Mouse (Mus musculus) liver, embryonic 15.5 days (tissue): ENCODE results near the gene Chrna3. TPM values are rescaled to one million over a fixed set of nuclear protein-coding genes. Genes with fewer than 3 reads are reported as not detected.

Experiments used
- ATAC-seq: fragments of 200-750 bp; cut with Nextera tagmentation; 2 replicates; pipeline ENCODE4 v1.8.0; 2017; ENCODE audit warnings: moderate number of reproducible peaks, mild to moderate bottlenecking, moderate library complexity; ENCODE audit not compliant: insufficient read depth
- H3K27ac ChIP-seq: fragments of 300-500 bp; sonication (generic); replicated peaks from 2 replicates; pipeline ENCODE4 v1.5.1; 2015; ENCODE audit warnings: mild to moderate bottlenecking, inconsistent platforms
- H3K27me3 ChIP-seq: fragments of 300-500 bp; sonication (generic); 2 replicates; pipeline ENCODE4 v1.6.1; 2015; ENCODE audit warnings: mild to moderate bottlenecking, inconsistent platforms
- H3K36me3 ChIP-seq: fragments of 300-500 bp; sonication (generic); replicated peaks from 2 replicates; pipeline ENCODE4 v1.6.1; 2015; ENCODE audit warnings: moderate library complexity, mild to moderate bottlenecking, inconsistent platforms
- H3K4me1 ChIP-seq: fragments of 300-500 bp; sonication (generic); replicated peaks from 2 replicates; pipeline ENCODE4 v1.6.1; 2015; ENCODE audit warnings: inconsistent platforms
- H3K4me2 ChIP-seq: fragments of 300-500 bp; sonication (generic); 2 replicates; pipeline ENCODE4 v1.6.1; 2015; ENCODE audit warnings: moderate library complexity, mild to moderate bottlenecking, inconsistent platforms
- H3K4me3 ChIP-seq: fragments of 300-500 bp; sonication (generic); replicated peaks from 2 replicates; pipeline ENCODE4 v1.5.1; 2015; ENCODE audit warnings: mild to moderate bottlenecking, inconsistent platforms
- H3K9ac ChIP-seq: fragments of 300-500 bp; sonication (generic); 2 replicates; pipeline ENCODE4 v1.6.1; 2015; ENCODE audit warnings: moderate library complexity, mild to moderate bottlenecking, inconsistent platforms
- H3K9me3 ChIP-seq: fragments of 300-500 bp; sonication (generic); replicated peaks from 2 replicates; pipeline ENCODE4 v1.6.1; 2016; ENCODE audit warnings: inconsistent platforms
- whole genome bisulfite sequencing: fragments of 180-500 bp; shearing (Covaris S2); methylation state at CpG from one replicate; pipeline ENCODE4 v1.1.7; 2015; ENCODE audit warnings: mixed read lengths; ENCODE audit not compliant: insufficient replicate concordance; 5-methylcytosine and 5-hydroxymethylcytosine counted together
- polyA plus RNA-seq: library from polyadenylated mRNA; unstranded; fragments of >200 nt; fragmentation: Nextera tagmentation; extraction: Ambion mirVana; gene quantifications from 2 replicates; pipeline ENCODE4 v1.2.1, GENCODE M21; 2015

Gene Chrna3
- polyA plus RNA-seq, 1 experiment from 2014 or later, result not detected

- H3K4me2 ChIP-seq, result no peak overlapping the region
- H3K4me1 ChIP-seq, result no peaks in the 10 kb centered on the region
- 55% methylated on average over 5 of the region's 5 CpGs for WGBS
- no peaks in the 10 kb centered on the region for H3K9me3 ChIP-seq
- no peak for ATAC-seq
- H3K9ac ChIP-seq, result no peak overlapping the region
- H3K4me3 ChIP-seq, result no peak overlapping the region
- H3K27me3 ChIP-seq, result no peaks in the 10 kb centered on the region
- H3K36me3 ChIP-seq, result no peaks in the 10 kb centered on the region
- H3K27ac ChIP-seq, result no peak overlapping the region
These were observed 13.6 kb upstream of the Chrna3 start for GRCm38 (mm10) chr9:55039983-55040382.

DNA sequence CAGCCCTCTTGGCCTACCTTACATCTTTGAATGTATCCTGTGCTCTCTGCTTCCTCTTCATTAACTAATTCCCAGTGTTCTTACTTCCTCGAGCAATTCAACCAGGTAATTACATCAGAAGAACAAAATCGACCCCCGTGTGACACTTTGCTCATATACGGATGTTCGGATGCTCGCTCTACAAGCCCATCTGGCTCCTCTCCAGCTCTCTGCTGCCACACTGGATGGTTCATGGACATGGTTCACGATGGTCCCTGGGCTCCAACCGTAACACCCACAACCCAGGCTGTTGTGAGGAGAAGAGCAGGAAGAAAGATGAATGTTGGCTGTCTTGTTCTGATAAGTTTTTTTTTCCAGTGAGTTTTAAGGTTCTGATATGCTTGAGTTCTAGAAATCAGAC is 12.6 kb upstream of the Chrna3 start:
- no peak overlapping the region for H3K4me2 ChIP-seq
- no peak overlapping the region for H3K9ac ChIP-seq
- 66% methylated on average over 8 of the region's 8 CpGs for WGBS
- no peaks in the 10 kb centered on the region for H3K36me3 ChIP-seq
- no peaks in the 10 kb centered on the region for H3K4me1 ChIP-seq
- no peaks in the 10 kb centered on the region for H3K9me3 ChIP-seq
- ATAC-seq, result no peak
- H3K4me3 ChIP-seq, result no peak overlapping the region
- no peak overlapping the region for H3K27ac ChIP-seq
- H3K27me3 ChIP-seq, result no peaks in the 10 kb centered on the region

DNA sequence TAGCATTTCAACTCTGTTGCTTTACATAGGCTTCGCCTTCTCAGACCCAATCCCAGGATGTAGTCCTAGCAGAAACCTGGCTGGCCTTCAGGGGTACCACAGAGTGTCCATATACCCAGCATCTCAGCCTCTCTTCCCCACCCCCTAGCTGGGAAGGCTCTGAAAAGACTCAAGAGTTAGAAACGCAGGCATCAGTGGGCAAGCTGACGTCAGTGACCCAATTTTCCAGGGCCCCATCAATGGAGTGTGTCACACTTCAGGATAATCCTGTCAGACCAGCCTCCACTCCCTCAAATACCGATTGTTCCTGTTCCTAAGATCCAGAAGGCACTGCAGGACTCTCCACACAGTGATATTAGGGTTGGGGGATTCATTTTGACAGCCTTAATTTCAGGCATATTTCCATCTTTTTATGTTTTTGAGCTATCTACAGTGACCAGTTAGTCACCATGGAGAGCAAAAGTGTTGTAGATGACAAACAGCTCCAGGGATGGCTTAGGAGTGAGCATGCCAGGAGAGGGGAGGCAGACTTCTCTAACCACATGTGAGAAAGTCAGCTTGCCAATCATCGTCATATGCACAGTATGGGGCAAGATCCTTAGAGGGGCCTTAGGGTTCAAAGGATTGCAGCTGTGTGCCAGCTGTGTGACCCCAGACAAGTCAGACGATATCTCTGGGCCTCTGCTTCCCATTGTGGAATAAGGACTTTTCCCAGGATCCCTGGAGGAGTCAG is 5.2 kb upstream of the Chrna3 start:
- H3K4me3 ChIP-seq, result no peak overlapping the region
- H3K27ac ChIP-seq, result no peak overlapping the region
- 48% methylated on average over 6 of the region's 6 CpGs for WGBS
- no peak overlapping the region for H3K4me2 ChIP-seq
- H3K4me1 ChIP-seq, result no peaks in the 10 kb centered on the region
- no peak for ATAC-seq
- peaks cover 31% of the 10 kb centered on the region for H3K27me3 ChIP-seq
- no peaks in the 10 kb centered on the region for H3K36me3 ChIP-seq
- no peak overlapping the region for H3K9ac ChIP-seq
- H3K9me3 ChIP-seq, result no peaks in the 10 kb centered on the region

GRCm38 (mm10) chr9:55025534-55026274 is 658 bp downstream of the Chrna3 start:
- H3K9ac ChIP-seq, result no peak overlapping the region
- no peak for ATAC-seq
- no peak overlapping the region for H3K4me2 ChIP-seq
- H3K9me3 ChIP-seq, result no peaks in the 10 kb centered on the region
- no peak overlapping the region for H3K27ac ChIP-seq
- H3K4me1 ChIP-seq, result peaks cover 4% of the 10 kb centered on the region; the same call in 1 of the 2 replicates
- H3K27me3 ChIP-seq, result peaks cover 56% of the 10 kb centered on the region
- H3K4me3 ChIP-seq, result no peak overlapping the region
- 15% methylated on average over 38 of the region's 38 CpGs for WGBS
- H3K36me3 ChIP-seq, result no peaks in the 10 kb centered on the region

DNA sequence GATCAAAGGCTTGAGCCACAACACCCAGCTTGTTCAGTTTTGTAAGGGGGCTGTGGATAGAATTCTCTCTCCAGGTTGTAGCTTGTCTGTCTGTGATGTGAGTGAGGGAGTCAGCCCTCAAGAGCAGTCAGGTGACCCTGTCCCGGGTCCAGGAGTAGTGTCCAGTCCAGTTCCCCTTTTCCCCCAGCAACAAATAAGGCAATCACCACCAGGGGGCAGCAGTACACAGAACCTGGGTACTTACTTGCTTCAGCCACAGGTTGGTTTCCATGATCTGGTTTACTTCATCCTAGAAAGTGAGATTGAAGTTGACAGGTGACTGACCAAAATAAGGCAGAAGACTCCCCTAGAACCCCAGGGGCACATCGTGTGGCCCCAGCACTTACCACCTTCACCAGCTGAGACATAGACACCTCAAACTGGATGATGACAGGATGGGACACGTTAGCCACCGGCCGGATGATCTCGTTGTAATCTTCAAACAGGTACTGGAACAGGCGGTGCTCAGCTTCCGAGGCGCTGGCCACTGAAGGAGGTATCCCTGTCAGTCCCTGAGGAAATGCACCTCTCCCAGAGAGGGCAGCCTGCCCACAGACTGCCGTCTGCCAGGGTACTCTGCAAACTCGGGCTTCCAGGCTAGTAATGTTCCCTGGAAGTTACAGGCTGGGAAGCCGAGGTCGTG is 2.3 kb downstream of the Chrna3 start:
- peaks cover 4% of the 10 kb centered on the region; the same call in 1 of the 2 replicates for H3K4me1 ChIP-seq
- H3K9me3 ChIP-seq, result no peaks in the 10 kb centered on the region
- no peak overlapping the region for H3K4me3 ChIP-seq
- no peak for ATAC-seq
- 26% methylated on average over 13 of the region's 13 CpGs for WGBS
- no peaks in the 10 kb centered on the region for H3K36me3 ChIP-seq
- no peak overlapping the region for H3K4me2 ChIP-seq
- H3K9ac ChIP-seq, result no peak overlapping the region
- no peak overlapping the region for H3K27ac ChIP-seq
- peaks cover 49% of the 10 kb centered on the region for H3K27me3 ChIP-seq

GRCm38 (mm10) chr9:55023326-55023725 is 3.0 kb downstream of the Chrna3 start:
- Histone ChIP-seq H3K27ac (no peak overlapping the region), H3K9me3 (no peaks in the 10 kb centered on the region), H3K36me3 (no peaks in the 10 kb centered on the region), H3K4me2 (no peak overlapping the region), H3K27me3 (peaks cover 49% of the 10 kb centered on the region), H3K9ac (no peak overlapping the region), H3K4me1 (peaks cover 4% of the 10 kb centered on the region; the same call in 1 of the 2 replicates), H3K4me3 (no peak overlapping the region)
- ATAC-seq, result no peak
- WGBS, result 59% methylated on average over 5 of the region's 5 CpGs

DNA sequence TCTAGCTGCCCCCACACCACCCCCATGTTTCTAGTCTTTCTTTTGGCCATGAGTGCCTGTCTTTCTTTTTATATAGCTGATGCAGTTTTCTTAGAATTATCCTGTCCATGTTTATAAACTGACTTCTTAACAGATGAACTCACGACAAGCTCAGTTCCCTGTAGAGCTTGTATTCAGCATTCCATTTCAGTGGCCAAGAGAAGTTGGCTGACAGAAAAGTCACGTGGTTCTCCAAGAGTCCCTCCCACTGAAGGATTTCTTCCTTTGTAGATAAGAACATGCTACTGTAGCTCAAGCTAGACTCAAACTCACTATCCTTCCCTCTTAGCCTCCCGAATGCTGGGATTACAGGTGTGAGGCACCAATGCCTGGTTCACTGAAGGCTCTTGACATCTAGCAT is 9.4 kb downstream of the Chrna3 start:
- no peak overlapping the region for H3K9ac ChIP-seq
- ATAC-seq, result no peak
- H3K4me1 ChIP-seq, result no peaks in the 10 kb centered on the region
- H3K36me3 ChIP-seq, result no peaks in the 10 kb centered on the region
- 54% methylated on average over 3 of the region's 3 CpGs for WGBS
- H3K4me2 ChIP-seq, result no peak overlapping the region
- H3K27me3 ChIP-seq, result no peaks in the 10 kb centered on the region
- no peaks in the 10 kb centered on the region for H3K9me3 ChIP-seq
- H3K27ac ChIP-seq, result no peak overlapping the region
- no peak overlapping the region for H3K4me3 ChIP-seq

DNA sequence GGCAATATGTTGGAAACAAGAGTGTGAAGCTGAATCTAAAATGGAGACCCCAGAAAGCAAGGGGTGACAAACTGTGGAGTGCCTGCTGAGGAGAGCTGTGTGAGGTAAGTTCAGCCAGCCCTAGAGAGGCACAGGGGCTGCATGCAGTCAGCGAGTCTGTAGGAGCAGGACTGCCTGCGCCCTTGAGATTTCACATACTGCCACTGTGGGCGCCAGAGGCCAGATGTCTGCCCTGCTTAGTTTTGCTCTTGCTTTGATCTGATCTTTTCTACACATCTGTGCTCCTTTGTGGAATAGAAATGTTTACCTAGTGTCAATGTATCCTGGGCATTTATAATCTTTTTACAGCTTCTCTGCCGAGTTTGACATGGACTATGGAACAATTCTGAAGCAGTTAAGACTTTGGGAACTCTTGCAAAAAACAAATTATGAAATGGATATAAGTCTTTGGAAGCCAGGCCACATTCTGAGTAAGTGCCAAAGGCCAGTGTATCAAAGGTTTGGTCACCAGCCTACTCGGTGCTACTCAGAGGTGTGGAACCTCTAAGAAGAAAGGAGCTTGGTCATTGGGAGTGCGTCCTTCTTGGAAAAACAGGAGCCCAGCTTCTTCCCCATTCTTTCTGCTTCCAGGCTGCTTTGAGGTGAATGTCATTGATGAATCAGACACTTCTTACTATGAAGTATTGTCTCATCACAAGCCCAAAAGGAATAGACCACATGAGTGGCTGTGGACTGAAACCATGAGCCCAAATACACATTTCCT is 15.6 kb downstream of the Chrna3 start:
- H3K4me1 ChIP-seq, result no peaks in the 10 kb centered on the region
- H3K4me3 ChIP-seq, result no peak overlapping the region
- H3K4me2 ChIP-seq, result no peak overlapping the region
- WGBS, result 33% methylated on average over 6 of the region's 6 CpGs
- no peaks in the 10 kb centered on the region for H3K36me3 ChIP-seq
- no peaks in the 10 kb centered on the region for H3K27me3 ChIP-seq
- no peak overlapping the region for H3K9ac ChIP-seq
- H3K27ac ChIP-seq, result no peak overlapping the region
- ATAC-seq, result no peak
- no peaks in the 10 kb centered on the region for H3K9me3 ChIP-seq

DNA sequence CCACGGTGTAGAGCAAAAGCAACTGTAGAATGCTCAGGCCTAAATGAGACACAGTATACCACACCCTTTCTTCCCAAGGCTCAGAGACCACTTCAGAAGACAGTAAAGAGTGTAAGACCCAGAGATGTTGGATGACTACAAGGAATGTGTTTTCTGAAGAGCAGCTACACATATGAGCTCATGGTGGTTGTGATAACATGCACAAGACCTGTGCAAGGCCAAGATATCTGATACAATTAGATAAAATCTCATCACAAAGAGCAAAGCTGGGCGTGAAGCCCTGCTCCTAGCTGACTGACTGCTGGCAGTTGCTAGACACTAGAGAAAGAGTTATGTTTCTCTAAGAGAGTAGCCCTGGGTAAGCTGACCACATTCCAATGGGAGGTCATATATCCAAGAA is 16.7 kb downstream of the Chrna3 start:
- Histone ChIP-seq H3K27me3 (no peaks in the 10 kb centered on the region), H3K4me2 (no peak overlapping the region), H3K4me1 (no peaks in the 10 kb centered on the region), H3K4me3 (no peak overlapping the region), H3K27ac (no peak overlapping the region), H3K9ac (no peak overlapping the region), H3K9me3 (no peaks in the 10 kb centered on the region), H3K36me3 (no peaks in the 10 kb centered on the region)
- 29% methylated on average over 2 of the region's 2 CpGs for WGBS
- no peak for ATAC-seq

- Histone ChIP-seq H3K27me3 (peaks cover 7% of the 10 kb centered on the region; the same call in 1 of the 2 replicates), H3K4me3 (no peak overlapping the region), H3K9ac (no peak overlapping the region), H3K27ac (no peak overlapping the region), H3K36me3 (no peaks in the 10 kb centered on the region), H3K9me3 (no peaks in the 10 kb centered on the region), H3K4me1 (no peaks in the 10 kb centered on the region), H3K4me2 (no peak overlapping the region)
- 52% methylated on average over 4 of the region's 4 CpGs for WGBS
- no peak for ATAC-seq
These were observed 22.8 kb downstream of the Chrna3 start for GRCm38 (mm10) chr9:55003609-55004008.
